Mouse (Mus musculus): ENCODE measurements around the gene Zfp622. TPM values are rescaled to one million over a fixed set of nuclear protein-coding genes. Genes with fewer than 3 reads are reported as not detected.
"Not testable (repeated sequence)": the region's sequence is repeated elsewhere in the genome, so short reads cannot be mapped to it uniquely, and the experiment has no call there.

Gene Zfp622
- polyA plus RNA-seq, 1 experiment, result 102 TPM

GRCm38 (mm10) chr15:25975810-25976209, 8.4 kb upstream of the Zfp622 start:
- Histone ChIP-seq H3K4me2 (ENCODE audit: low read depth) (no peak overlapping the region), H3K36me3 (ENCODE audit: control insufficient read depth, insufficient read depth) (peaks cover 29% of the 10 kb centered on the region), H3K4me3 (no peak overlapping the region), H3ac (ENCODE audit: control insufficient read depth, insufficient read length) (no peak overlapping the region), H3K27me3 (ENCODE audit: control insufficient read depth, insufficient read depth, insufficient read length) (no peaks in the 10 kb centered on the region), H3K79me2 (ENCODE audit: control insufficient read depth, insufficient read depth) (no peaks in the 10 kb centered on the region)
- TF ChIP-seq TCF12 (IDR thresholded peaks at IDR 0.05; ENCODE audit: insufficient read depth, poor library complexity, severe bottlenecking) (no peak), USF1 (IDR thresholded peaks at IDR 0.05; ENCODE audit: low read depth) (no peak), MYOD1 (IDR thresholded peaks at IDR 0.05; ENCODE audit: control insufficient read depth in 1 of 3, insufficient read length in 2 of 3, low read depth in 2 of 3) (no peak)

- Histone ChIP-seq H3K4me2 (ENCODE audit: low read depth) (peak overlapping the region; percentile 82), H3K79me2 (ENCODE audit: control insufficient read depth, insufficient read depth) (peaks cover 44% of the 10 kb centered on the region), H3K4me3 (peak overlapping the region; percentile 92), H3K36me3 (ENCODE audit: control insufficient read depth, insufficient read depth) (peaks cover 23% of the 10 kb centered on the region), H3ac (ENCODE audit: control insufficient read depth, insufficient read length) (peak overlapping the region; percentile 90)
- H3K27me3 ChIP-seq (ENCODE audit: control insufficient read depth, insufficient read depth, insufficient read length), result not testable (repeated sequence)
These were observed 552 bp upstream of the Zfp622 start for GRCm38 (mm10) chr15:25983614-25984013.

GRCm38 (mm10) chr15:25984734-25985492, 747 bp downstream of the Zfp622 start:
- peak overlapping the region; percentile 99 for H3K4me2 ChIP-seq (ENCODE audit: low read depth)
- peak overlapping the region; percentile 90 for H3ac ChIP-seq (ENCODE audit: control insufficient read depth, insufficient read length)

GRCm38 (mm10) chr15:25992992-25993727, 9.0 kb downstream of the Zfp622 start:
- H3K4me3 ChIP-seq, result no peak overlapping the region
- H3K79me2 ChIP-seq (ENCODE audit: control insufficient read depth, insufficient read depth), result peaks cover 58% of the 10 kb centered on the region
- peaks cover 95% of the 10 kb centered on the region for H3K36me3 ChIP-seq (ENCODE audit: control insufficient read depth, insufficient read depth)
- H3K27me3 ChIP-seq (ENCODE audit: control insufficient read depth, insufficient read depth, insufficient read length), result no peaks in the 10 kb centered on the region
- no peak overlapping the region for H3K4me2 ChIP-seq (ENCODE audit: low read depth)
- no peak overlapping the region for H3ac ChIP-seq (ENCODE audit: control insufficient read depth, insufficient read length)
- TF ChIP-seq POLR2AphosphoS2 (IDR thresholded peaks at IDR 0.05; ENCODE audit: insufficient read length, low read depth) (no peak), E2F4 (IDR thresholded peaks at IDR 0.05; ENCODE audit: insufficient read depth) (no peak), POLR2A (IDR thresholded peaks at IDR 0.05; ENCODE audit: insufficient read length, low read depth) (no peak), SRF (IDR thresholded peaks at IDR 0.05; ENCODE audit: control insufficient read depth, insufficient read length, low read depth) (no peak), REST (IDR thresholded peaks at IDR 0.05; ENCODE audit: insufficient read depth, insufficient read length) (no peak), MAX (IDR thresholded peaks at IDR 0.05; ENCODE audit: low read depth) (no peak), TCF3 (IDR thresholded peaks at IDR 0.05; ENCODE audit: insufficient read length, low read depth) (no peak), USF1 (IDR thresholded peaks at IDR 0.05; ENCODE audit: low read depth) (no peak), MYOG (IDR thresholded peaks at IDR 0.05; ENCODE audit: control insufficient read depth in 1 of 3, insufficient read depth in 1 of 3, insufficient read length in 2 of 3, low read depth in 2 of 3) (no peak), CEBPB (IDR thresholded peaks at IDR 0.05; ENCODE audit: insufficient read depth, poor library complexity, severe bottlenecking) (no peak), MYOD1 (IDR thresholded peaks at IDR 0.05; ENCODE audit: control insufficient read depth in 1 of 3, insufficient read length in 2 of 3, low read depth in 2 of 3) (no peak), TCF12 (IDR thresholded peaks at IDR 0.05; ENCODE audit: insufficient read depth, poor library complexity, severe bottlenecking) (no peak)

More at GRCm38 (mm10) chr15:25984734-25985492, 747 bp downstream of the Zfp622 start:
- H3K27me3 ChIP-seq (ENCODE audit: control insufficient read depth, insufficient read depth, insufficient read length), result no peaks in the 10 kb centered on the region
- peak; percentile 51 for TF ChIP-seq POLR2AphosphoS2 (IDR thresholded peaks at IDR 0.05; ENCODE audit: insufficient read length, low read depth)
- TF ChIP-seq MAX (IDR thresholded peaks at IDR 0.05; ENCODE audit: low read depth), result no peak
- H3K36me3 ChIP-seq (ENCODE audit: control insufficient read depth, insufficient read depth), result peaks cover 36% of the 10 kb centered on the region
- peak overlapping the region; percentile 92 for H3K4me3 ChIP-seq
- peaks cover 57% of the 10 kb centered on the region for H3K79me2 ChIP-seq (ENCODE audit: control insufficient read depth, insufficient read depth)

- H3K4me3 ChIP-seq, result no peak overlapping the region
- no peak overlapping the region for H3ac ChIP-seq (ENCODE audit: control insufficient read depth, insufficient read length)
- peaks cover 34% of the 10 kb centered on the region for H3K79me2 ChIP-seq (ENCODE audit: control insufficient read depth, insufficient read depth)
- TF ChIP-seq CEBPB (IDR thresholded peaks at IDR 0.05; ENCODE audit: insufficient read depth, poor library complexity, severe bottlenecking) (no peak), TCF3 (IDR thresholded peaks at IDR 0.05; ENCODE audit: insufficient read length, low read depth) (no peak), REST (IDR thresholded peaks at IDR 0.05; ENCODE audit: insufficient read depth, insufficient read length) (no peak)
- H3K27me3 ChIP-seq (ENCODE audit: control insufficient read depth, insufficient read depth, insufficient read length), result no peaks in the 10 kb centered on the region
- H3K36me3 ChIP-seq (ENCODE audit: control insufficient read depth, insufficient read depth), result peaks cover 78% of the 10 kb centered on the region
- peak overlapping the region; percentile 21 for H3K4me2 ChIP-seq (ENCODE audit: low read depth)
These were observed 11.4 kb downstream of the Zfp622 start for GRCm38 (mm10) chr15:25995521-25995920.

GRCm38 (mm10) chr15:25999545-25999944, 15.4 kb downstream of the Zfp622 start:
- not testable (repeated sequence) for H3K27me3 ChIP-seq (ENCODE audit: control insufficient read depth, insufficient read depth, insufficient read length); H3K4me2 ChIP-seq (ENCODE audit: low read depth); H3K4me3 ChIP-seq; H3K79me2 ChIP-seq (ENCODE audit: control insufficient read depth, insufficient read depth); H3ac ChIP-seq (ENCODE audit: control insufficient read depth, insufficient read length)
- peaks cover 38% of the 10 kb centered on the region for H3K36me3 ChIP-seq (ENCODE audit: control insufficient read depth, insufficient read depth)

All from myocyte (in vitro differentiated cells).